Mouse (Mus musculus): ENCODE measurements around the gene Tmem50b.

GRCm38 (mm10) chr16:91618511-91619501, 21.2 kb upstream of the Tmem50b start, which contains the start of gene Dnajc28:
- TF ChIP-seq ZNF384 (IDR thresholded peaks at IDR 0.05; ENCODE audit: low read depth, low read length) (no peak), MAFK (IDR thresholded peaks at IDR 0.05; ENCODE audit: insufficient read depth, low read depth, low read length) (no peak), CHD2 (IDR thresholded peaks at IDR 0.05; ENCODE audit: low read depth, low read length) (no peak)
